ENCODE assay signal across 18 mouse cellular contexts in the genomic region with DNA sequence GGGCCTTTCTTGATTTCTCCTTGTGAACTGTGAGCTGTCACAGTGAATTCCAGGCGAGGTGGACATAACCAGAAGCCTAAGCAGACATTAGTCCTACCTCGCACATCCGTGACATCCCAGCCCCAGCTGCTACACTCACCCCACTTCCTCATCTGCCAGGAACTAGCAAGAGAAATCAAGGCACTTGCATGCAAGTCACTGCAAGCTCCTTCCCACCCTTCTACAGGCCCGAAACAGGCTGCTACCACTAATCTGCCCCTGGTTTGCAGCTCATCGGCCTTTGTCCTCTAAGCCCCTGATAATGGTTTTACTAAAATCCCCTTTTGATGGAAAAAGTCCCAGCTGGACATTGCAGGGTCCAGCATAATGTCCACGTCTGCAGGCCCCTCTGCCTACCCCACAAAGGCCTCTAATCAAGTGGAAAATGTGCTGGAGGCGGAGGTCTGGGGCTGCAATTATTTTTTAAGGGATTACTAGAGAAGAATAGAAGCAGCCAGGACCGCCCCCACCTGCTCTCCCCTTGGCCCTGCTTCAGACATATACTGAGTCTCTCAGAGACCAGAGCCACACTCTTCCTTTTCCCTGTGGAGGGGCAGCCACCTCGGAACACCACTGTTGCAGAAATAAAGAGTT. TPM values are rescaled to one million over a fixed set of nuclear protein-coding genes. Genes with fewer than 3 reads are reported as not detected.
DNase-seq lines count a peak whose midpoint lies in the region; ATAC-seq lines count a peak whose summit lies in the region.
"Had no signal": no experiment of that assay in that cellular context is flagged by ENCODE, and none has a peak within 500 bp of the region (broad histone marks: within the 10 kb centered on the region; RNA-seq: fewer than 3 reads in every experiment).

No protein-coding gene starts in this region.

- peak; percentile 43 for DNase-seq in neural tube, embryonic 11.5 days (ENCODE audit: low spot score)
- DNase-seq in embryonic facial prominence, embryonic 14.5 days (ENCODE audit: low spot score) = no peak
- DNase-seq in liver, embryonic 11.5 days (ENCODE audit: low spot score) = no peak
- no peak for DNase-seq in cerebellum, adult 9-11 months
- DNase-seq in testis, postnatal 10 days (ENCODE audit: low spot score) = no peak
- DNase-seq: cerebellum, postnatal 14 days; gastrocnemius, adult 2 months; heart, postnatal 4 days; lung, postnatal 14 days; right cerebral cortex, postnatal 14 days had no signal

- ATAC-seq in neural tube, embryonic 11.5 days (ENCODE audit: insufficient read depth, low FRiP score, low TSS enrichment) = peak; percentile 29; the same call in 1 of the 2 replicates
- ATAC-seq in neural tube, embryonic 15.5 days (ENCODE audit: low FRiP score) = no peak
- peak; percentile 23; the same call in 1 of the 2 replicates for ATAC-seq in embryonic facial prominence, embryonic 14.5 days (ENCODE audit: low read depth)
- ATAC-seq in midbrain, embryonic 12.5 days (ENCODE audit: low FRiP score, low read depth) = peak; percentile 82
- ATAC-seq in liver, embryonic 11.5 days (replicated peaks; ENCODE audit: low FRiP score) = no peak
- ATAC-seq: intestine, embryonic 15.5 days had no signal

- H3K9me3 ChIP-seq in neural tube, embryonic 11.5 days (ENCODE audit: control insufficient read depth, low read length) = no peaks in the 10 kb centered on the region
- H3K9me3 ChIP-seq in neural tube, embryonic 15.5 days (replicated peaks) = no peaks in the 10 kb centered on the region
- H3K9me3 ChIP-seq in embryonic facial prominence, embryonic 14.5 days (ENCODE audit: control insufficient read depth, low read length) = no peaks in the 10 kb centered on the region
- H3K9me3 ChIP-seq in midbrain, embryonic 12.5 days = no peaks in the 10 kb centered on the region
- H3K9me3 ChIP-seq in liver, embryonic 11.5 days (ENCODE audit: control insufficient read depth, low read length) = no peaks in the 10 kb centered on the region
- H3K9me3 ChIP-seq: embryonic facial prominence, embryonic 13.5 days; heart, embryonic 12.5 days; intestine, embryonic 15.5 days; liver, embryonic 15.5 days; stomach, embryonic 15.5 days had no signal

- peaks cover 19% of the 10 kb centered on the region for H3K4me1 ChIP-seq in neural tube, embryonic 11.5 days (ENCODE audit: control insufficient read depth, insufficient read depth, low read length)
- peaks cover 17% of the 10 kb centered on the region for H3K4me1 ChIP-seq in neural tube, embryonic 15.5 days
- H3K4me1 ChIP-seq in embryonic facial prominence, embryonic 14.5 days (ENCODE audit: control insufficient read depth, insufficient read depth, low read length) = peaks cover 12% of the 10 kb centered on the region
- H3K4me1 ChIP-seq in midbrain, embryonic 12.5 days = peaks cover 36% of the 10 kb centered on the region
- H3K4me1 ChIP-seq in liver, embryonic 11.5 days (replicated peaks; ENCODE audit: control insufficient read depth, insufficient read depth, low read length) = no peaks in the 10 kb centered on the region

- H3K4me2 ChIP-seq in neural tube, embryonic 11.5 days (ENCODE audit: low read depth) = no peak overlapping the region
- no peak overlapping the region for H3K4me2 ChIP-seq in neural tube, embryonic 15.5 days
- no peak overlapping the region for H3K4me2 ChIP-seq in embryonic facial prominence, embryonic 14.5 days (ENCODE audit: low read depth, low read length)
- peak overlapping the region; percentile 4; the same call in 1 of the 2 replicates for H3K4me2 ChIP-seq in midbrain, embryonic 12.5 days (replicated peaks)
- H3K4me2 ChIP-seq in liver, embryonic 11.5 days = no peak overlapping the region
- H3K4me2 ChIP-seq: embryonic facial prominence, embryonic 13.5 days; heart, embryonic 12.5 days; intestine, embryonic 15.5 days; liver, embryonic 15.5 days; stomach, embryonic 15.5 days had no signal

- H3K36me3 ChIP-seq in neural tube, embryonic 11.5 days (ENCODE audit: control insufficient read depth, insufficient read depth, low read length) = no peaks in the 10 kb centered on the region
- no peaks in the 10 kb centered on the region for H3K36me3 ChIP-seq in neural tube, embryonic 15.5 days
- H3K36me3 ChIP-seq in embryonic facial prominence, embryonic 14.5 days (ENCODE audit: control insufficient read depth, insufficient read depth, low read length) = no peaks in the 10 kb centered on the region
- H3K36me3 ChIP-seq in midbrain, embryonic 12.5 days = no peaks in the 10 kb centered on the region
- no peaks in the 10 kb centered on the region for H3K36me3 ChIP-seq in liver, embryonic 11.5 days (ENCODE audit: control insufficient read depth, insufficient read depth, low read length)
- H3K36me3 ChIP-seq: embryonic facial prominence, embryonic 13.5 days; heart, embryonic 12.5 days; intestine, embryonic 15.5 days; liver, embryonic 15.5 days; stomach, embryonic 15.5 days had no signal

- no peak overlapping the region for H3K9ac ChIP-seq in neural tube, embryonic 11.5 days (ENCODE audit: low read length)
- no peak overlapping the region for H3K9ac ChIP-seq in neural tube, embryonic 15.5 days (replicated peaks)
- H3K9ac ChIP-seq in embryonic facial prominence, embryonic 14.5 days (ENCODE audit: low read depth, low read length) = no peak overlapping the region
- H3K9ac ChIP-seq in midbrain, embryonic 12.5 days (replicated peaks) = 0 out of 2 replicates have a peak overlapping the region, but pooled peaks have one; percentile 24
- no peak overlapping the region for H3K9ac ChIP-seq in liver, embryonic 11.5 days (ENCODE audit: low read depth, low read length)
- H3K9ac ChIP-seq: heart, embryonic 12.5 days; intestine, embryonic 15.5 days; liver, embryonic 15.5 days; stomach, embryonic 15.5 days had no signal

- H3K27me3 ChIP-seq in neural tube, embryonic 11.5 days (ENCODE audit: control insufficient read depth, insufficient read depth, low read length) = no peaks in the 10 kb centered on the region
- H3K27me3 ChIP-seq in neural tube, embryonic 15.5 days (replicated peaks) = 0 out of 2 replicates have a peak, but pooled peaks cover 3% of the 10 kb centered on the region
- no peaks in the 10 kb centered on the region for H3K27me3 ChIP-seq in embryonic facial prominence, embryonic 14.5 days (replicated peaks; ENCODE audit: control insufficient read depth, insufficient read depth, low read length)
- peaks cover 6% of the 10 kb centered on the region; the same call in 1 of the 2 replicates for H3K27me3 ChIP-seq in midbrain, embryonic 12.5 days
- no peaks in the 10 kb centered on the region for H3K27me3 ChIP-seq in liver, embryonic 11.5 days (replicated peaks; ENCODE audit: control insufficient read depth, insufficient read depth, low read length)
- H3K27me3 ChIP-seq: embryonic facial prominence, embryonic 13.5 days; heart, embryonic 12.5 days; intestine, embryonic 15.5 days; liver, embryonic 15.5 days; stomach, embryonic 15.5 days had no signal

- no peak overlapping the region for H3K4me3 ChIP-seq in neural tube, embryonic 11.5 days (ENCODE audit: low read depth, low read length)
- no peak overlapping the region for H3K4me3 ChIP-seq in neural tube, embryonic 15.5 days (replicated peaks)
- no peak overlapping the region for H3K4me3 ChIP-seq in embryonic facial prominence, embryonic 14.5 days (ENCODE audit: low read depth, low read length)
- no peak overlapping the region for H3K4me3 ChIP-seq in midbrain, embryonic 12.5 days
- no peak overlapping the region for H3K4me3 ChIP-seq in liver, embryonic 11.5 days (ENCODE audit: low read depth, low read length)
- H3K4me3 ChIP-seq: embryonic facial prominence, embryonic 13.5 days; gastrocnemius, adult 2 months; heart, embryonic 12.5 days; intestine, embryonic 15.5 days; left cerebral cortex, adult 2 months; liver, embryonic 15.5 days; stomach, embryonic 15.5 days had no signal

- WGBS in neural tube, embryonic 11.5 days = 36% methylated on average over 9 of the region's 9 CpGs
- 43% methylated on average over 9 of the region's 9 CpGs for WGBS in neural tube, embryonic 15.5 days
- WGBS in embryonic facial prominence, embryonic 14.5 days = 51% methylated on average over 9 of the region's 9 CpGs
- 17% methylated on average over 9 of the region's 9 CpGs for WGBS in midbrain, embryonic 12.5 days
- WGBS in liver, embryonic 11.5 days = 58% methylated on average over 9 of the region's 9 CpGs

- H3K27ac ChIP-seq in neural tube, embryonic 11.5 days (ENCODE audit: low read depth, low read length) = peak overlapping the region; percentile 6; the same call in 1 of the 2 replicates
- H3K27ac ChIP-seq in neural tube, embryonic 15.5 days (replicated peaks) = no peak overlapping the region
- no peak overlapping the region for H3K27ac ChIP-seq in embryonic facial prominence, embryonic 14.5 days (replicated peaks; ENCODE audit: low read depth, low read length)
- peak overlapping the region; percentile 85 for H3K27ac ChIP-seq in midbrain, embryonic 12.5 days (replicated peaks)
- H3K27ac ChIP-seq in liver, embryonic 11.5 days (ENCODE audit: low read depth, low read length) = no peak overlapping the region
- H3K27ac ChIP-seq: embryonic facial prominence, embryonic 13.5 days; intestine, embryonic 15.5 days; left cerebral cortex, adult 2 months; liver, embryonic 15.5 days; stomach, embryonic 15.5 days had no signal

RNA-seq across cellular contexts. Expression of a gene that starts 12.6 kb away (rescaled TPM):
- polyA plus RNA-seq in neural tube, embryonic 11.5 days (2014; fragmentation: Nextera tagmentation; extraction: Ambion mirVana) = 5.8 and 7.2 TPM in 2 replicates
- 2.1 and 4.1 TPM in 2 replicates for polyA plus RNA-seq in neural tube, embryonic 15.5 days (2015; fragmentation: Nextera tagmentation; extraction: Ambion mirVana)
- polyA plus RNA-seq in embryonic facial prominence, embryonic 14.5 days (2014; fragmentation: Nextera tagmentation; extraction: Ambion mirVana) = 6.2 and 7.5 TPM in 2 replicates
- 4.0 and 4.1 TPM in 2 replicates for polyA plus RNA-seq in midbrain, embryonic 12.5 days (2016; fragmentation: Nextera tagmentation; extraction: Ambion mirVana)
- 6.7 and 6.9 TPM in 2 replicates for polyA plus RNA-seq in liver, embryonic 11.5 days (2014; fragmentation: Nextera tagmentation; extraction: Ambion mirVana)

RNA-seq across cellular contexts. Expression of a gene that starts 52.0 kb away (rescaled TPM):
- 7.3 TPM in 2 replicates for polyA plus RNA-seq in neural tube, embryonic 11.5 days (2014; fragmentation: Nextera tagmentation; extraction: Ambion mirVana)
- 3.6 and 5.2 TPM in 2 replicates for polyA plus RNA-seq in neural tube, embryonic 15.5 days (2015; fragmentation: Nextera tagmentation; extraction: Ambion mirVana)
- 11.4 and 12.6 TPM in 2 replicates for polyA plus RNA-seq in embryonic facial prominence, embryonic 14.5 days (2014; fragmentation: Nextera tagmentation; extraction: Ambion mirVana)
- 10.4 and 10.6 TPM in 2 replicates for polyA plus RNA-seq in midbrain, embryonic 12.5 days (2016; fragmentation: Nextera tagmentation; extraction: Ambion mirVana)
- 3.2 and 3.3 TPM in 2 replicates for polyA plus RNA-seq in liver, embryonic 11.5 days (2014; fragmentation: Nextera tagmentation; extraction: Ambion mirVana)

Comparison
In these comparisons a context has a peak if more than half of its experiments do, and no peak if none do; other contexts are left out.
1. ATAC-seq: peak in neural tube, embryonic 11.5 days (single experiment), embryonic facial prominence, embryonic 14.5 days (single experiment) and midbrain, embryonic 12.5 days (single experiment); none in neural tube, embryonic 15.5 days (single experiment) and liver, embryonic 11.5 days (single experiment).
2. H3K27ac ChIP-seq: peak in neural tube, embryonic 11.5 days (single experiment) and midbrain, embryonic 12.5 days (single experiment); none in neural tube, embryonic 15.5 days (single experiment), embryonic facial prominence, embryonic 14.5 days (single experiment) and liver, embryonic 11.5 days (single experiment).